Mouse (Mus musculus): Measurements from ENCODE around the gene Gmppb.

Gene Gmppb

GRCm38 (mm10) chr9:108051184-108051930 lies 2.3 kb downstream of the Gmppb start:
- no peak for DNase-seq (ENCODE audit: low spot score)

GRCm38 (mm10) chr9:108051931-108052220 lies 2.8 kb downstream of the Gmppb start:
- DNase-seq (ENCODE audit: low spot score) = no peak

GRCm38 (mm10) chr9:108052411-108052810 lies 3.4 kb downstream of the Gmppb start:
- DNase-seq (ENCODE audit: low spot score) = no peak

- peak; percentile 96 for DNase-seq (ENCODE audit: low spot score)
Observed at GRCm38 (mm10) chr9:108052885-108053664, 4.0 kb downstream of the Gmppb start, which contains the start of gene Amigo3. Gene Amigo3 (plus strand): TSS chr9:108053159.

- no peak for DNase-seq (ENCODE audit: low spot score)
Observed at GRCm38 (mm10) chr9:108053665-108054225, 4.7 kb downstream of the Gmppb start.

GRCm38 (mm10) chr9:108054331-108055040 lies 5.4 kb downstream of the Gmppb start:
- no peak for DNase-seq (ENCODE audit: low spot score)

- DNase-seq (ENCODE audit: low spot score) = no peak
Observed at GRCm38 (mm10) chr9:108055061-108055460, 6.0 kb downstream of the Gmppb start.

GRCm38 (mm10) chr9:108055661-108056237 lies 6.7 kb downstream of the Gmppb start:
- DNase-seq (ENCODE audit: low spot score) = no peak

- DNase-seq (ENCODE audit: low spot score) = no peak
Observed at GRCm38 (mm10) chr9:108056361-108057261, 7.6 kb downstream of the Gmppb start.

- DNase-seq (ENCODE audit: low spot score) = no peak
Observed at GRCm38 (mm10) chr9:108057262-108057562, 8.2 kb downstream of the Gmppb start.

GRCm38 (mm10) chr9:108058291-108058690 lies 9.2 kb downstream of the Gmppb start:
- no peak for DNase-seq (ENCODE audit: low spot score)

GRCm38 (mm10) chr9:108062142-108062541 lies 13.1 kb downstream of the Gmppb start:
- DNase-seq (ENCODE audit: low spot score) = no peak

GRCm38 (mm10) chr9:108063361-108063760 lies 14.3 kb downstream of the Gmppb start:
- DNase-seq (ENCODE audit: low spot score) = no peak

- DNase-seq (ENCODE audit: low spot score) = no peak
Observed at GRCm38 (mm10) chr9:108065491-108066011, 16.5 kb downstream of the Gmppb start.

- DNase-seq (ENCODE audit: low spot score) = no peak
Observed at GRCm38 (mm10) chr9:108067199-108067598, 18.2 kb downstream of the Gmppb start.

GRCm38 (mm10) chr9:108067900-108068299 lies 18.9 kb downstream of the Gmppb start:
- DNase-seq (ENCODE audit: low spot score) = peak; percentile 82

- no peak for DNase-seq (ENCODE audit: low spot score)
Observed at GRCm38 (mm10) chr9:108069007-108069406, 20.0 kb downstream of the Gmppb start.

- DNase-seq (ENCODE audit: low spot score) = no peak
Observed at GRCm38 (mm10) chr9:108069529-108069928, 20.5 kb downstream of the Gmppb start.

- no peak for DNase-seq (ENCODE audit: low spot score)
Observed at GRCm38 (mm10) chr9:108071801-108072200, 22.8 kb downstream of the Gmppb start.

- no peak for DNase-seq (ENCODE audit: low spot score)
Observed at GRCm38 (mm10) chr9:108072481-108072924, 23.5 kb downstream of the Gmppb start.

Data from ovary, postnatal 10 days (tissue).